Mouse (Mus musculus): ENCODE measurements around the gene Caskin2.

DNA sequence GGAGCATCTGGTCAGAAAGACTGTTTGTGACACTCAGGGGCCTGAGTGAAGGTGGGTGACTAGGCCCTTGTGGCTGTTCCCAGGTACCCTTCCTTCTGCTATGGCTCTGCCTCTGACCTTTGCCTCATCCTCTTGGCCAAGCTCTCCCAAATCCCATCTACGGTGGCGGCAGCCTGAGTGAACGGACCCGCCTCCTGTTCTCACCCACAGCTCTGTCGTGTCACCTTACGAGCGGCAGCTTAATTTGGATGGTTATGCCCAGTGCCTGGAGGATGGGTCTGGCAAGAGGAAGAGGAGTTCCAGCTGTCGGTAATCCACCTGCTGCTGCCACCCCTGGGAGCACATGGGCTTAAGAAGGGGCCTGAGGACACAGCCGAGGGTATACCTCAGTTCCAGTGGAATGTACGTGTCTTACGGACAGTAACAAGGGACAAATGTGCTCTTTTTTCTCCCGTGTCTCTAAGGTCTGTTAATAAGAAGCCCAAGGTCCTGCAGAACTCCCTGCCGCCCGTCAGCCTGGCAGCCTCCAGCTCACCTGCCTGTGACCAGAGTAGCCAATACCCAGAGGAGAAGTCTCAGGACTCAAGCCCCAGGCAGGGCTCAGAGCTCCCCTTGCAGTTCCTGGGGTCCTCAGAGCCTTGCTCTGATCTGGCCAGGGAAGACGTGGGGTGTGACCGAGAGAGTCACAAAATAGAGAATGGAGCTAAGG lies 6.6 kb upstream of the Caskin2 start:
- TF ChIP-seq CTCF (IDR thresholded peaks at IDR 0.05; ENCODE audit: insufficient read depth, low read depth, low read length) (no peak), POLR2A (IDR thresholded peaks at IDR 0.05; ENCODE audit: insufficient read depth, low read depth, low read length) (no peak)

Data from olfactory bulb, adult 2 months (tissue).